Mouse (Mus musculus) CH12.LX (cell line): ENCODE data around the gene Mvb12b. TPM values are rescaled to one million over a fixed set of nuclear protein-coding genes. Genes with fewer than 3 reads are reported as not detected.

ENCODE experiments used
- DNase-seq: peaks from one replicate; pipeline ENCODE4 v3.0.0-alpha.2; 2013; ENCODE audit errors: extremely low read depth
- H3K27ac ChIP-seq: 2 replicates; pipeline ENCODE4 v1.5.1; 2012; ENCODE audit warnings: low read depth, mild to moderate bottlenecking, control low read depth, moderate library complexity; ENCODE audit not compliant: insufficient read depth
- H3K27me3 ChIP-seq: replicated peaks from 2 replicates; pipeline ENCODE3; 2012; ENCODE audit warnings: inconsistent platforms
- H3K36me3 ChIP-seq, 2 experiments: replicated peaks in 1 of 2; 2 replicates each; pipeline versions ENCODE3 to v1.6.1; 2012; ENCODE audit warnings: inconsistent platforms in 1 of 2, low read length in 1 of 2, mild to moderate bottlenecking in 1 of 2, mixed read lengths in 1 of 2, moderate library complexity in 1 of 2; ENCODE audit not compliant: control insufficient read depth in 1 of 2, insufficient read depth in 1 of 2
- H3K4me1 ChIP-seq, 2 experiments: 2 replicates each; pipeline ENCODE4 v1.6.1; 2012; ENCODE audit warnings: inconsistent platforms in 1 of 2, moderate library complexity in 1 of 2; ENCODE audit not compliant: insufficient read depth in 2 of 2, control insufficient read depth in 1 of 2
- H3K4me2 ChIP-seq: 2 replicates; pipeline ENCODE4 v1.6.1; 2012; ENCODE audit warnings: low read depth, mild to moderate bottlenecking, control low read depth; ENCODE audit not compliant: poor library complexity, insufficient read depth, severe bottlenecking
- H3K4me3 ChIP-seq, 3 experiments: fragments of 150-350 bp in 1 of 3; sonication (generic) in 1 of 3; replicated peaks in 1 of 3; 2 replicates each; pipeline versions ENCODE3 to v1.5.1; 2011 to 2012; ENCODE audit warnings: low read depth in 2 of 3, low read length in 2 of 3, mild to moderate bottlenecking in 2 of 3, moderate library complexity in 2 of 3, control low read depth in 1 of 3, improper control_type of control experiment in 1 of 3, inconsistent platforms in 1 of 3, mixed read lengths in 1 of 3; ENCODE audit not compliant: poor library complexity in 1 of 3
- H3K79me2 ChIP-seq: replicated peaks from 2 replicates; pipeline ENCODE4 v1.6.1; 2012; ENCODE audit warnings: mild to moderate bottlenecking, moderate library complexity; ENCODE audit not compliant: control insufficient read depth, poor library complexity, insufficient read depth, severe bottlenecking; ENCODE audit errors: extremely low read depth
- H3K9ac ChIP-seq: 2 replicates; pipeline ENCODE4 v1.6.1; 2012; ENCODE audit warnings: low read depth, mild to moderate bottlenecking, control low read depth, moderate library complexity; ENCODE audit not compliant: insufficient read depth
- H3K9me3 ChIP-seq: replicated peaks from 2 replicates; pipeline ENCODE3; 2012; ENCODE audit warnings: low read length, inconsistent platforms, mixed read lengths
- BHLHE40 ChIP-seq: IDR thresholded peaks from 2 replicates; pipeline ENCODE4 v1.6.1; 2011; ENCODE audit warnings: mild to moderate bottlenecking, low read depth, low read length, improper control_type of control experiment
- CTCF ChIP-seq, 2 experiments: IDR thresholded peaks in 1 of 2; conservative IDR thresholded peaks in 1 of 2; 2 replicates each; pipeline ENCODE4 v1.5.1; 2011 to 2012; ENCODE audit warnings: low read depth in 2 of 2, low read length in 2 of 2, improper control_type of control experiment in 1 of 2, inconsistent platforms in 1 of 2, mild to moderate bottlenecking in 1 of 2, moderate library complexity in 1 of 2
- EP300 ChIP-seq: IDR thresholded peaks from 2 replicates; pipeline ENCODE4 v1.6.1; 2011; ENCODE audit warnings: low read length, improper control_type of control experiment
- ETS1 ChIP-seq: conservative IDR thresholded peaks from 2 replicates; pipeline ENCODE4 v1.6.1; 2012; ENCODE audit warnings: low read depth, mild to moderate bottlenecking, inconsistent platforms, low read length, improper control_type of control experiment, moderate library complexity
- GABPA ChIP-seq: IDR thresholded peaks from 2 replicates; pipeline ENCODE4 v1.6.1; 2012; ENCODE audit warnings: low read depth, low read length, improper control_type of control experiment, inconsistent platforms; ENCODE audit not compliant: insufficient replicate concordance
- HCFC1 ChIP-seq: IDR thresholded peaks from 2 replicates; pipeline ENCODE4 v1.6.1; 2012; ENCODE audit warnings: low read depth, mild to moderate bottlenecking, inconsistent platforms, low read length, improper control_type of control experiment
- JUN ChIP-seq: IDR thresholded peaks from 2 replicates; pipeline ENCODE4 v1.6.1; 2011; ENCODE audit warnings: low read depth, mild to moderate bottlenecking, low read length, improper control_type of control experiment, moderate library complexity; ENCODE audit not compliant: insufficient read depth
- JUND ChIP-seq: conservative IDR thresholded peaks from 2 replicates; pipeline ENCODE4 v1.6.1; 2011; ENCODE audit warnings: low read depth, low read length, improper control_type of control experiment
- KAT2A ChIP-seq: IDR thresholded peaks from 2 replicates; pipeline ENCODE4 v1.6.1; 2012; ENCODE audit warnings: low read length, improper control_type of control experiment, inconsistent platforms; ENCODE audit not compliant: insufficient replicate concordance
- MAX ChIP-seq: IDR thresholded peaks from 2 replicates; pipeline ENCODE4 v1.6.1; 2011; ENCODE audit warnings: low read length, improper control_type of control experiment
- MXI1 ChIP-seq: IDR thresholded peaks from 2 replicates; pipeline ENCODE4 v1.6.1; 2011; ENCODE audit warnings: mild to moderate bottlenecking, low read depth, low read length, improper control_type of control experiment
- MYC ChIP-seq: IDR thresholded peaks from 2 replicates; pipeline ENCODE4 v1.6.1; 2011; ENCODE audit warnings: low read depth, mild to moderate bottlenecking, improper control_type of control experiment, low read length
- NELFE ChIP-seq: IDR thresholded peaks from 2 replicates; pipeline ENCODE4 v1.6.1; 2011; ENCODE audit warnings: low read depth, low read length, improper control_type of control experiment
- POLR2A ChIP-seq: IDR thresholded peaks from 2 replicates; pipeline ENCODE4 v1.6.1; 2011; ENCODE audit warnings: low read depth, mild to moderate bottlenecking, improper control_type of control experiment, low read length
- RAD21 ChIP-seq: IDR thresholded peaks from 2 replicates; pipeline ENCODE4 v1.6.1; 2011; ENCODE audit warnings: low read depth, mild to moderate bottlenecking, low read length, improper control_type of control experiment, moderate library complexity
- SMC3 ChIP-seq: IDR thresholded peaks from 2 replicates; pipeline ENCODE4 v1.6.1; 2011; ENCODE audit warnings: low read depth, low read length, improper control_type of control experiment
- ZC3H11A ChIP-seq: IDR thresholded peaks from 2 replicates; pipeline ENCODE4 v1.6.1; 2012; ENCODE audit warnings: low read depth, mild to moderate bottlenecking, inconsistent platforms, low read length, improper control_type of control experiment
- ZMIZ1 ChIP-seq: IDR thresholded peaks from 2 replicates; pipeline ENCODE4 v1.6.1; 2012; ENCODE audit warnings: low read depth, mild to moderate bottlenecking, inconsistent platforms, low read length, improper control_type of control experiment
- dilution Hi-C: fragments of 300-500 bp; cut with MboI; formaldehyde crosslinking; loops from 2 replicates; pipeline ENCODE4 v1.14.3; 2020; ENCODE audit warnings: low sequenced_read_pairs; ENCODE audit not compliant: extremely low pct_unique_long_range_greater_than_20kb, extremely low pct_ligation_motif_present
- in situ Hi-C: fragments of 300-500 bp; cut with MboI; formaldehyde crosslinking; loops from 3 replicates; pipeline ENCODE4 v1.14.3; 2019; ENCODE audit warnings: low sequenced_read_pairs, low pct_ligation_motif_present, low pct_unique_long_range_greater_than_20kb, mixed read lengths
- polyA plus RNA-seq: library from polyadenylated mRNA; unstranded; fragments of >175 nt; gene quantifications from 2 replicates; pipeline ENCODE4 v1.2.1, GENCODE M21; 2012; ENCODE audit warnings: low read depth; ENCODE audit not compliant: insufficient read length
- total RNA-seq, 2 experiments: library from RNA; depleted of rRNA; stranded (reverse); fragments of 300-350 nt in 1 of 2; fragments of >200 nt in 1 of 2; gene quantifications; 2 replicates each; pipeline ENCODE4 v1.2.3; 2012 to 2014

The Mvb12b gene
- total and polyA plus RNA-seq, 3 experiments, result 3.0 to 16.7 (median 5.3) TPM

DNA sequence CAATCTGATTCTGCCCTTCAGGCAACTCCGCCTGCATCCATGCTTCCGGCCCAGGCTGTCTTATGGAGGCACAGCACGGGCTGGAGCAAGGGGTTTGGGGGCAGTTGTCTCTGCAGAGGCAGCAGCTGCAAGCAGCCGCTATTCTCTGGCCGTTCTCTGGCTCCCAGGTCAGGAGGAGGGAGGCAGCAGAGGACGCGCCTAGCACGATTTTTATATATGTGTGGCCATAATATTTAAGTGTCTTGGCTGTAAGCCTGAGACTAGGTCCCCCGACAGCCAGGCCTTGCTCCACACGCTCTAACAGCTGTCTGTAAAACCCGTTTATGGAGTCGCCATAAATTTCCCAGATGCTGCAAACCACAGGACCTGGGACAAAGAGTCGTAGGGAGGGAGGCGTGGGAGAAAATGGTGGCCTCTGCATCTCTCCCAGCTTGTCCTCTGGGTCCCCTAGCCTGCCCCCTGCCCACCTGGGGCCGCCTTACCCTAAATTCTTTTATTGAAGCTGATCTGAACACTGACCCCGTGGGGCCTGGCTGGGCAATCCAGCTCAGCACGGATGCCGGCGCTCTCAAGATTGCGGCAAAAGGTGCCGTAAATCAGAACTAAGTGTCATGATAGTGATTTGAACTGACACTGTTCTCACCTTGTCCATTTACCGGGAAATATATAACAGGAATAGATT is 32.3 kb upstream of the Mvb12b start:
- TF ChIP-seq JUND (no peak), ZMIZ1 (no peak), MAX (no peak), GABPA (no peak), ZC3H11A (no peak), POLR2A (no peak), EP300 (no peak), JUN (no peak), MYC (no peak)
- H3K27ac ChIP-seq, result no peak overlapping the region
- peaks cover 11 to 31% of the 10 kb centered on the region in 2 experiments for H3K4me1 ChIP-seq
- DNase-seq, result no peak
- in situ Hi-C loops, result no loop called here
- no peaks in the 10 kb centered on the region for H3K27me3 ChIP-seq
- H3K4me2 ChIP-seq, result no peak overlapping the region
- dilution Hi-C loops, result no loop called here
- no peaks in the 10 kb centered on the region for H3K36me3 ChIP-seq
- H3K4me3 ChIP-seq, result no peak overlapping the region
- no peaks in the 10 kb centered on the region for H3K79me2 ChIP-seq
- H3K9ac ChIP-seq, result no peak overlapping the region
- H3K9me3 ChIP-seq, result no peaks in the 10 kb centered on the region

DNA sequence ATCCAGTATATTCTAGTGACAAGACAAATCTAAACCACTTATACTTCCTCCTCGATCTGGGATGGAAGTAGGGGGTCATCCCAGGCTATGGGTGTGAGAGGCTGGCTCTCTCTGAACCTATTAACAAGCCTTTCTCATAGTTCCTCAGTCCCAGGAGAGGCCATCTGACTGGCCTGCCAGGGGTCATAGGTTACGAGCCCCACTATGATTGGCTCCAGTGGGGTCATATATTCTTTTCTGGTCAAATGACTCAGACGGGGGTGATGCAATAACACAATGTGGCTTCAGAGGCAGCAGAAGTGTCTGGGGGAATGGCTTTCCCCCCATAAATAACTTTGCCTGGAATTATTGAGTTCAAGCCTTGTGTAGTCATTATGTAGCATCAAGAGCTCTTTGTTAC is 31.1 kb upstream of the Mvb12b start:
- Histone ChIP-seq H3K4me2 (no peak overlapping the region), H3K27me3 (no peaks in the 10 kb centered on the region)
- no peak; the same call in 1 of the 2 replicates for TF ChIP-seq JUN
- no peak for TF ChIP-seq JUND
- no peak for TF ChIP-seq HCFC1
- TF ChIP-seq KAT2A, result no peak
- no peak for TF ChIP-seq MXI1
- no peak for TF ChIP-seq ETS1
- TF ChIP-seq, all 38 proteins: peak for 0
- peak; percentile 42 for DNase-seq
- Histone ChIP-seq H3K79me2 (no peaks in the 10 kb centered on the region), H3K9ac (no peak overlapping the region), H3K4me1 (peaks cover 12 to 27% of the 10 kb centered on the region in 2 experiments), H3K36me3 (no peaks in the 10 kb centered on the region), H3K4me3 (no peak overlapping the region), H3K27ac (no peak overlapping the region), H3K9me3 (no peaks in the 10 kb centered on the region)
- in situ Hi-C loops, result no loop called here
- dilution Hi-C loops, result no loop called here

DNA sequence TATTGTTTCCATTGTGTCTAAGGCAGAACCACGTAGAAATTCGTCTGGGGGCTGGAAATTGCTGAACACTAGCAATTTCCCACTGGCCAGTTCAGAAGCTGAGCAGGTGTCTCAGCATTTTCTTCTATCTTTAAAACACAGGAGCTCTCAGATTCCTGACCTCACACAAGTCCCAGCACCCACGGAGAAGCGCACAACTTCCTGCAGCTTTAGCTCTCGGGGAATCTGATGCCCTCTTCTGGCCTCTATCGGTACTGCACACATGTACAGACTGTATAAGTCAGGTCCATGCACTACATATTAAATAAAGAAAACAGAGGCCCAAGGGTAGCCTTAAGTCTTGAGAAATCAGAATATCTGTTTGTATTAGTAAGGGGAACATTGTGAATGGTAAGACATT is 30.6 kb upstream of the Mvb12b start:
- Histone ChIP-seq H3K27me3 (no peaks in the 10 kb centered on the region), H3K36me3 (no peaks in the 10 kb centered on the region), H3K9me3 (no peaks in the 10 kb centered on the region), H3K79me2 (no peaks in the 10 kb centered on the region), H3K27ac (no peak overlapping the region), H3K4me1 (peaks cover 14 to 27% of the 10 kb centered on the region in 2 experiments), H3K4me3 (no peak overlapping the region), H3K4me2 (no peak overlapping the region), H3K9ac (no peak overlapping the region)
- TF ChIP-seq NELFE, result no peak
- no peak for TF ChIP-seq BHLHE40
- TF ChIP-seq ETS1, result no peak
- TF ChIP-seq CTCF (conservative IDR thresholded peaks at IDR 0.05 in 1 of 2, IDR thresholded peaks at IDR 0.05 in 1 of 2; ENCODE audit: low read depth in 2 of 2, low read length in 2 of 2), result peak; percentile 63 to 64; a peak in 3 of 4 replicates
- peak; percentile 64 for TF ChIP-seq SMC3
- TF ChIP-seq RAD21, result peak; percentile 25
- dilution Hi-C loops, result no loop called here
- peak; percentile 51 for DNase-seq
- in situ Hi-C loops, result no loop called here
